Mouse (Mus musculus) midbrain, embryonic 14.5 days (tissue): ENCODE measurements around the gene Fgd3. TPM values are rescaled to one million over a fixed set of nuclear protein-coding genes. Genes with fewer than 3 reads are reported as not detected.

Experiments
- ATAC-seq: fragments of 200-750 bp; cut with Nextera tagmentation; 2 replicates; pipeline ENCODE4 v1.8.0; 2017; ENCODE audit warnings: moderate number of reproducible peaks, moderate library complexity; ENCODE audit not compliant: low FRiP score, low TSS enrichment
- DNase-seq: peaks from one replicate; pipeline ENCODE4 v3.0.0-alpha.2; 2015
- H3K27ac ChIP-seq: fragments of 300-500 bp; sonication (generic); replicated peaks from 2 replicates; pipeline ENCODE4 v1.5.1; 2014; ENCODE audit warnings: mild to moderate bottlenecking, low read depth, low read length, moderate library complexity
- H3K27me3 ChIP-seq: fragments of 300-500 bp; sonication (generic); 2 replicates; pipeline ENCODE4 v1.6.1; 2014; ENCODE audit warnings: low read length, control low read depth, mixed read lengths; ENCODE audit not compliant: control insufficient read depth, insufficient read depth
- H3K36me3 ChIP-seq: fragments of 300-500 bp; sonication (generic); 2 replicates; pipeline ENCODE4 v1.6.1; 2014; ENCODE audit warnings: low read length, control low read depth; ENCODE audit not compliant: control insufficient read depth, insufficient read depth
- H3K4me1 ChIP-seq: fragments of 300-500 bp; sonication (generic); 2 replicates; pipeline ENCODE4 v1.6.1; 2014; ENCODE audit warnings: mild to moderate bottlenecking, antibody characterized with exemption, low read length, control low read depth; ENCODE audit not compliant: control insufficient read depth, insufficient read depth
- H3K4me2 ChIP-seq: fragments of 300-500 bp; sonication (generic); 2 replicates; pipeline ENCODE4 v1.6.1; 2014; ENCODE audit warnings: mild to moderate bottlenecking, low read length, moderate library complexity
- H3K4me3 ChIP-seq: fragments of 300-500 bp; sonication (generic); replicated peaks from 2 replicates; pipeline ENCODE4 v1.5.1; 2014; ENCODE audit warnings: low read depth, low read length
- H3K9ac ChIP-seq: fragments of 300-500 bp; sonication (generic); replicated peaks from 2 replicates; pipeline ENCODE4 v1.6.1; 2014; ENCODE audit warnings: mild to moderate bottlenecking, low read length, moderate library complexity
- H3K9me3 ChIP-seq: fragments of 300-500 bp; sonication (generic); 2 replicates; pipeline ENCODE4 v1.6.1; 2016; ENCODE audit warnings: low read length, control low read depth, mixed read lengths; ENCODE audit not compliant: control insufficient read depth
- WGBS: fragments of 180-500 bp; shearing (Covaris S2); extraction: QIAGEN DNeasy Blood & Tissue Kit; methylation state at CpG from one replicate; pipeline ENCODE4 v1.1.7; 2014; 5-methylcytosine and 5-hydroxymethylcytosine counted together
- polyA plus RNA-seq: library from polyadenylated mRNA; unstranded; fragments of >200 nt; fragmentation: Nextera tagmentation; extraction: Ambion mirVana; gene quantifications from 2 replicates; pipeline ENCODE4 v1.2.1, GENCODE M21; 2014

Fgd3 gene
- polyA plus RNA-seq, 1 experiment from 2014 or later, result 1.8 TPM

GRCm38 (mm10) chr13:49333250-49333649, 13.1 kb upstream of the Fgd3 start:
- no peaks in the 10 kb centered on the region for H3K27me3 ChIP-seq
- no peak overlapping the region for H3K27ac ChIP-seq
- no peaks in the 10 kb centered on the region for H3K36me3 ChIP-seq
- H3K4me3 ChIP-seq, result no peak overlapping the region
- no peaks in the 10 kb centered on the region for H3K9me3 ChIP-seq
- H3K4me1 ChIP-seq, result no peaks in the 10 kb centered on the region
- no peak for DNase-seq
- 78% methylated on average over 2 of the region's 2 CpGs for WGBS
- ATAC-seq, result no peak
- H3K9ac ChIP-seq, result no peak overlapping the region
- no peak overlapping the region for H3K4me2 ChIP-seq

- H3K27me3 ChIP-seq, result peaks cover 23% of the 10 kb centered on the region
Measured at GRCm38 (mm10) chr13:49328101-49328500, 8.0 kb upstream of the Fgd3 start.

GRCm38 (mm10) chr13:49326246-49327206, 6.4 kb upstream of the Fgd3 start:
- H3K36me3 ChIP-seq, result no peaks in the 10 kb centered on the region
- H3K4me3 ChIP-seq, result no peak overlapping the region
- no peaks in the 10 kb centered on the region for H3K4me1 ChIP-seq
- no peak overlapping the region for H3K27ac ChIP-seq
- WGBS, result 59% methylated on average over 6 of the region's 6 CpGs
- DNase-seq (peak; percentile 82), ATAC-seq (no peak; the same call in 1 of the 2 replicates)
- no peak overlapping the region for H3K4me2 ChIP-seq
- H3K9me3 ChIP-seq, result no peaks in the 10 kb centered on the region
- H3K9ac ChIP-seq, result no peak overlapping the region
- H3K27me3 ChIP-seq, result peaks cover 32% of the 10 kb centered on the region

More at GRCm38 (mm10) chr13:49328101-49328500, 8.0 kb upstream of the Fgd3 start:
- Histone ChIP-seq H3K4me1 (no peaks in the 10 kb centered on the region), H3K4me2 (no peak overlapping the region), H3K27ac (no peak overlapping the region), H3K9me3 (no peaks in the 10 kb centered on the region), H3K4me3 (no peak overlapping the region), H3K36me3 (no peaks in the 10 kb centered on the region), H3K9ac (no peak overlapping the region)
- ATAC-seq, result no peak
- DNase-seq, result no peak
- WGBS, result 84% methylated on average over 4 of the region's 4 CpGs

GRCm38 (mm10) chr13:49324871-49325270, 4.8 kb upstream of the Fgd3 start:
- no peak overlapping the region for H3K9ac ChIP-seq
- H3K36me3 ChIP-seq, result no peaks in the 10 kb centered on the region
- H3K27me3 ChIP-seq, result peaks cover 37% of the 10 kb centered on the region
- no peak overlapping the region for H3K27ac ChIP-seq
- H3K4me2 ChIP-seq, result no peak overlapping the region
- no peaks in the 10 kb centered on the region for H3K9me3 ChIP-seq
- no peak for DNase-seq
- ATAC-seq, result no peak
- no peak overlapping the region for H3K4me3 ChIP-seq
- peaks cover 12% of the 10 kb centered on the region for H3K4me1 ChIP-seq
- WGBS, result 91% methylated on average over 5 of the region's 5 CpGs

- H3K9ac ChIP-seq, result no peak overlapping the region
- H3K27me3 ChIP-seq, result peaks cover 44% of the 10 kb centered on the region
- no peak overlapping the region for H3K4me3 ChIP-seq
- H3K9me3 ChIP-seq, result no peaks in the 10 kb centered on the region
- ATAC-seq, result no peak
- no peak for DNase-seq
- no peak overlapping the region for H3K27ac ChIP-seq
- 91% methylated on average over 5 of the region's 5 CpGs for WGBS
- H3K36me3 ChIP-seq, result no peaks in the 10 kb centered on the region
- peaks cover 27% of the 10 kb centered on the region for H3K4me1 ChIP-seq
- no peak overlapping the region for H3K4me2 ChIP-seq
Measured at GRCm38 (mm10) chr13:49322739-49323138, 2.6 kb upstream of the Fgd3 start.

GRCm38 (mm10) chr13:49322169-49322568, 2.1 kb upstream of the Fgd3 start:
- ATAC-seq (no peak), DNase-seq (no peak)
- Histone ChIP-seq H3K4me2 (no peak overlapping the region), H3K27me3 (peaks cover 44% of the 10 kb centered on the region), H3K4me3 (no peak overlapping the region), H3K9me3 (no peaks in the 10 kb centered on the region), H3K4me1 (peaks cover 30% of the 10 kb centered on the region), H3K36me3 (no peaks in the 10 kb centered on the region), H3K27ac (no peak overlapping the region), H3K9ac (no peak overlapping the region)
- WGBS, result 77% methylated on average over 5 of the region's 5 CpGs

GRCm38 (mm10) chr13:49321452-49321851, 1.3 kb upstream of the Fgd3 start:
- DNase-seq (no peak), ATAC-seq (no peak)
- Histone ChIP-seq H3K4me1 (peaks cover 30% of the 10 kb centered on the region), H3K36me3 (no peaks in the 10 kb centered on the region), H3K9ac (no peak overlapping the region), H3K4me2 (no peak overlapping the region), H3K27ac (no peak overlapping the region), H3K9me3 (no peaks in the 10 kb centered on the region), H3K27me3 (peaks cover 44% of the 10 kb centered on the region), H3K4me3 (no peak overlapping the region)
- 56% methylated on average over 3 of the region's 3 CpGs for WGBS

- WGBS, result 55% methylated on average over 1 of the region's 1 CpGs
- ATAC-seq, result peak; percentile 35
- H3K27me3 ChIP-seq, result peaks cover 43% of the 10 kb centered on the region
- H3K4me2 ChIP-seq, result peak overlapping the region; percentile 64
- peak overlapping the region; percentile 44; the same call in 1 of the 2 replicates for H3K9ac ChIP-seq
- peaks cover 30% of the 10 kb centered on the region for H3K4me1 ChIP-seq
- no peaks in the 10 kb centered on the region for H3K9me3 ChIP-seq
- H3K4me3 ChIP-seq, result peak overlapping the region; percentile 36
- no peak for DNase-seq
- 0 out of 2 replicates have a peak overlapping the region, but pooled peaks have one; percentile 38 for H3K27ac ChIP-seq
- no peaks in the 10 kb centered on the region for H3K36me3 ChIP-seq
Measured at GRCm38 (mm10) chr13:49320514-49320913, 403 bp upstream of the Fgd3 start.

GRCm38 (mm10) chr13:49317914-49318313, 2.2 kb downstream of the Fgd3 start:
- peaks cover 23% of the 10 kb centered on the region for H3K27me3 ChIP-seq
- H3K9me3 ChIP-seq, result no peaks in the 10 kb centered on the region
- peaks cover 30% of the 10 kb centered on the region for H3K4me1 ChIP-seq
- 0 out of 2 replicates have a peak overlapping the region, but pooled peaks have one; percentile 5 for H3K4me2 ChIP-seq
- no peak overlapping the region for H3K27ac ChIP-seq
- no peak overlapping the region for H3K4me3 ChIP-seq
- DNase-seq, result no peak
- no peak overlapping the region for H3K9ac ChIP-seq
- ATAC-seq, result no peak
- H3K36me3 ChIP-seq, result no peaks in the 10 kb centered on the region
- 86% methylated on average over 7 of the region's 7 CpGs for WGBS
